Mouse (Mus musculus): ENCODE data around the gene Abce1.
"Not testable (repeated sequence)": the region's sequence is repeated elsewhere in the genome, so short reads cannot be mapped to it uniquely, and the experiment has no call there.

Gene Abce1

DNA sequence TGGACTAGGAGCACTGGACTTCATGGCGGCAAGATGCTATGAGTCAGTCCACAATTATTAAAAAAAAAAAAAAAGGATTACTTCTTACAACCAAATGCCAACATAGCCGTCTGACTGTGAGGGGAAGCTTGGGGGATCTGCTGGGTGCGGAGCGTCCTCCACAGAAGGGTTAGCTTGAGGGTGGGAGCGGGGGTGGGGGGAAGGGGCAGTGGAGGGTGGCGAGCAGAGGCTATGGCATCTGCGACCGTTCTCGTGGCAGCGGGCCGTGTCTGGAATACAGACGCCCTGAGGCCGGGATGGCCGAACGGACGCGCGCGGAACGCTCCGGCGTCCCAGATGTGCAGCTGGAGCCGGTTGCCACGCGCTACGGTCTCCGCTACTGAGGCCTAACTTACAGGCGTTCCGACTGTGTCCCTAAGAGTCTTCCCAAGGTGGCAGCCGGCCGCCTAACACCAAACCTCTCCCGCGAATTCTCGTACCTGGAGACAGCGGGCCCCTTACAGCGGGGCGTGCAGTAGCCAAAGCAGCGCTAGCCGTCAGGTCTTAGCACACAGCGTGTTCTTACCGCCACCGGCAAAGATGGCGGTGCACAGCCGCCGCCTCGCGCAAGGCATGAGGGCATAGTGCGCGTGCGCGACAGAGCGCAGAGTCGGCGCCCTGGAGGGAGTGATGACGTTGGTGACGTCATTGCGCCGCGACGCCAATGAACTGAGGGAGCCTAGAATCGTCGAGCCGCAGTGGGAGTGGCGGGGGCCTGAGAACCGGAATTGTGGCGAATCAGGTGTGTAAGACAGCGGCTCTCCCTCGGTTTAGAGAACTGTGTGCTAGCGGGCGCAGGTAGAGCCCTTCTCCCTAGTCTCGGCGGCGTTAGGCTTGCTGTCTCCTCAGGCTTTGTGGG, at the start of gene Abce1, which contains the start of gene Anapc10:
Gene Abce1, minus strand, starts transcription at position 677 of the 898 bp plus-strand sequence.
Gene Anapc10, plus strand, starts transcription at position 757 of the 898 bp plus-strand sequence.
- DNase-seq (ENCODE audit: low spot score) = peak; percentile 93

DNA sequence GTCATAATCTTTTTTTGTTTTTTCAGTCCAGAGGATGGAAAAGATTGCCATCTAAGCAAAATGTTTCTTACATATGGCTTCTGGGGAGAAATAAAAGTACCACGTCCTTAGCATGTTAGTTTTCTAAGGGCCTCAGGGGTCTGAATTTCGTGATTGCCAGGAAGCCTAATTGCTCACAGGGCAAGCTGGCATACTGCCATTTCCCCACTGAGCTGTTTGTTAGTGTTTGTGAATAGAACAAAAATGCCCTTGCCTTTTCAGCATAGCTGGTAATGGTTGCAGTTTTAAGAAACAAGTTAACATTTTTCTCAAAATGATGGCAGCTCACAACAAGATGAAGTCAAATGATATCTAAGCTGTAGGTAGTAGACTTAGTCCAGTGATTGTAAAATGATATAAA, 38.8 kb upstream of the Abce1 start:
- DNase-seq (ENCODE audit: low spot score) = no peak

DNA sequence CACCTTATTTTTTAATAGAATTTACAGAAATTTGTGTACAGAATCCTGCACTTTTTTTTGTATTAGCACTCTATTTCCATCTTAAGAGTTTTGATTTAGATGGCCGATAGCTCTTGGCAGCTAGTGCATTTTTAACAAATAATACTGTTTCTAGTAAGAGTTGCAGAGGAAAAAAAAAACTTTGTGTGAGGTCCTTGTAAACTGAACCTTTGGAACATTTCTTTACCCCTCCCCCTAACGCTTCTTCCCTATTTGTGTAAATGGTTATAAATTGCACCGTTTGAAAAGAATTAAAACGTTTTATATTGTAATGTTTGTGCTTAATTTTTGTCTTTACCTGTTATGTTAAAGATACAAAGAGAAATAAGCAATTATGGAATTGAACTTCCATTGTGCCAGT, 37.1 kb upstream of the Abce1 start:
- DNase-seq (ENCODE audit: low spot score) = no peak

DNA sequence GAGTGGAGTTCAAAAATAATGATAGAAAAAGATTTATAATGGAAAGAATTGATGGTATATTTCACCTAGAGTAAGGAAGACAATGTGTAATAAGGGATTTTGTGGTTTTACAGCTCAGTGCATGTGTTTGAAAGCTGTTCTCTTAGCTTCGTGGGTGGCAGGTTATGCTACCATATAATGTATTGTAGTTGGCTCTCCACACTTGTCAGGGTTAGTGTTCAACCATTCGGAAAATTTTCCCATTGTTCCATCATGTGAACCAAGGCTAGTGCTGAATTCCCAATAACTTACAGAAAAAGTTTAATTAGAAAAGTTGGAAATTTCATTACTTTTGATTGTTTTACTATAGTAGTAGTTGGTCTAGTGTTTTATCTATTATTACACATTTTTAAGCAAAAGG, 36.6 kb upstream of the Abce1 start:
- no peak for DNase-seq (ENCODE audit: low spot score)

GRCm38 (mm10) chr8:79734304-79734703, 22.8 kb upstream of the Abce1 start:
- DNase-seq (ENCODE audit: low spot score) = no peak

DNA sequence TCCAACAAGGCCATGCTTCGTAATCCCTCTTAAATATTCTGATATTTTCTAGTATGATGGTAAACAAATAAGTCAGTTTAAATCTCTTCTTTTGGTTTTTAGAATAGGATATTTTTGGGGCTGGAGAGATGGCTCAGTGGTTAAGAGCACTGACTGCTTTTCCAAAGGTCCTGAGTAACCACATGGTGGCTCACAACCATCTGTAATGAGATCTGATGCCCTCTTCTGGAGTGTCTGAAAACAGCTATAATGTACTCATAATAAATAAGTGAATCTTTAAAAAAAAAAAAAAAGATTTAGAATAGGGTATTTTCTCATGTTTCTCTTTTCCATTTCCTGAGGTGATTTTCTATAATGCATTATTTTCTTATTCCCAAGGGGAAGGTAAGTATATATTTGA, 16.4 kb upstream of the Abce1 start:
- no peak for DNase-seq (ENCODE audit: low spot score)

GRCm38 (mm10) chr8:79724589-79724988, 13.0 kb upstream of the Abce1 start:
- DNase-seq (ENCODE audit: low spot score) = no peak

GRCm38 (mm10) chr8:79723308-79723707, 11.8 kb upstream of the Abce1 start:
- no peak for DNase-seq (ENCODE audit: low spot score)

DNA sequence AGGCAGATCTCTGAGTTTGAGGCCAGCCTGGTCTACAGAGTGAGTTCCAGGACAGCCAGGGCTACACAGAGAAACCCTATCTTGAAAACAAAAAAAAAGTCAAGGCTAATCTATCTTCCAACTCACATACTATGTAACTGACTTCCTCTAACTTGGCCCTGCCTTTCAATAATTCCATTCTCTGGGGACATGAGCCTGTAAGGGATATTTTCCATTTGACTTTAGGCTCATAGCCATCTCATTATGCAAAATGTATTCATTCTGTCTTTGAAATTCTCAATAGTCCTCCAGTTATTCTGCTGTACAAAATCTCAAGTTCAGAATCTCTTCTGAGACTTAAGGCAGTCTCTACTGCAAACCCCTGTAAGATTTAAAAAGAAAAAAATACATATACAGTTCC, 10.0 kb upstream of the Abce1 start:
- no peak for DNase-seq (ENCODE audit: low spot score)

DNA sequence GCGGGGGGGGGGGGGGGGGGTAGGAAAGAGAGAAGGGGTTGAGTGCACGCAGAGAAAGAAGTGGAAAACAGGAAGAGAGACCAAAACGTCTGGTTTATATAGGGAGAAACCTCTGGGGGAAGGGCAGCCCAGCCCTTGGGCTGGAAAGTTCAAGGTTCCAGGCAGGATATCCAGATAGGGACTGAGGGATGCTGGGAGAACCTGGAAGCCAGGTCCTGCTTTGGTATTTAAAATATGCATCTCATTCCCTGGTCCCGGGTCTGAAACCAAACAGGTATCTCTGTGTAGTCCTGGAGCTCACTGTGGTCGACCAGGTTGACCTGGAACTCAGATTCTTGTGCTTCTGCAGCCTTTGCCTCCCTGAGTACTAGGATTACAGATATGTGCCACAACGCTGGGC, 1.1 kb upstream of the Abce1 start:
- no peak for DNase-seq (ENCODE audit: low spot score)

DNA sequence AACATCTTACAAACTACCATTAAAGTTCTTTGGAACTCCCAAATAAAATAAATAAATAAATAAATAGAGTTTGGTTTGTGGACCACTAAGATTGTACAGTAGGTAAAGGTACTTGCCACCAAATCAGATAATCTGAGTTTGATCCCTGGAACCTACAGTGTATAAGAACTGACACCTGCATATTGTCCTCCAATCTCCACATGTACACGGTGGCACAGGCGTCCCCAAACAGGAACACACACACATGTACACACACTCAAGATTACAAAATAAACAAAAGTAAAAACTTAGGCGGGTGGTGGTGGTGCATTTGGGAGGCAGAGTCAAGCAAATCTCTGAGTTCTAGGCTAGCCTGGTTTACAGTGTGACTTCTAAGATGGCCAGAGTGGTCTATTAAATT, 4.9 kb downstream of the Abce1 start:
- no peak for DNase-seq (ENCODE audit: low spot score)

GRCm38 (mm10) chr8:79692531-79692930, 19.0 kb downstream of the Abce1 start:
- DNase-seq (ENCODE audit: low spot score) = peak; percentile 61

GRCm38 (mm10) chr8:79685927-79686326, 25.6 kb downstream of the Abce1 start:
- DNase-seq (ENCODE audit: low spot score) = not testable (repeated sequence)

- DNase-seq (ENCODE audit: low spot score) = no peak
These were observed 30.6 kb downstream of the Abce1 start for GRCm38 (mm10) chr8:79680965-79681364.

DNA sequence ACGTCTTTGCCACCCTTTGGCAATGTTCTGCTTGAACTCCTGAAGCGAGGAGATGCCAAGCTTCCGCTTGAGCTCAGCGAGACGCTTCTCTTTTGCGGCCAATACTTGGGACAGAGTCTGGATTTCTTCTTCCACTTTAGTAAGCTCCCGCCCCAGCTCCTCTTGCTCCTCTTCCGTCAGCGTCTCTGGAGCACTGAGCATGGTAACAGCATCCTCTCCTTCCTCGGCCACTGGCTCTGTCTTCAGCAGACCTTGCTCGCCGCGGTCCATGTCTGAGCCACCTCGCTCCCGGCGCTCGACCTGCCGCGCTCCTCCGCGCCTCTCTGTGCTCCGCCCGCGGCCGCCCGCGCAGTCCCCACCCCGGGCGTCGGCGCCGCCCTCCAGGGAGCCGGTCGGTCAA, 31.0 kb downstream of the Abce1 start:
- DNase-seq (ENCODE audit: low spot score) = no peak

DNA sequence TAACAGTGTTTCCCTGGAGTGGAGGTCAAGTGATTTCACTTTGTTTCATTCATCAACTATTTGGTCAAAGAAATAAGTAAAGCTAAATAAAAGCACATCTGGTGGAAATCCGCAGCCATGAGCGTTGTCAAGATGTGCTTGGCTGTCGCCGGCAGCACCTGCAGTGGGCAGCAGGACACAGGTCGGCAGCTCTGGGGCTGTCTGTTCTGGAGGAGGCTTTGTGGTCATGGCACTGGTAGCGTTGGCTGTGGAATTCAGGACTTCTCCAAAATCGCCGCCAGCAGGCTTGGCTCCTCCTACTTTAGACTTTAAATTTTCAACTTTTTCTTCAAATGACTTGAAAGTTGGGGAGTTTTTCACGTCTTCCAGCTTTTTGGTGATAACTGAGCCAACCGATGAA, 31.5 kb downstream of the Abce1 start:
- DNase-seq (ENCODE audit: low spot score) = not testable (repeated sequence)

DNA sequence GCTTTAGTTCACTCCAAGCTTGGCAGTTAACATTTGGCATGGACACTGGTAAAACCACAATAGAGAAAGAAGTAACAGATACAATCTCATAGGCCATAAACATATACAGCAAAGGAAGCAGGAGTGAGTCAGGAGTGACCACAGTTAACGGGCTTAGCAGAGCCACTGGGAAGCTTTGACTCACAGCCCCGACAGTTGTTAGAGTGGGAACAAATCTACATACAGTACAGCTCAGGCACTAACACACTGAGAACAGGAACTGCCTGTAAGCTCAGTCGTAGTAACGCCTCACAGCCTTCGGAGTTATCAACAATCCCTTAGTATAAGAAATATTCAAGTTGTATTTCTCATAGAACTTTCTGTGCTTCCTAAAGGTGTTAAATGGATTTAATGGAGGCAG, 32.5 kb downstream of the Abce1 start:
- no peak for DNase-seq (ENCODE audit: low spot score)

DNA sequence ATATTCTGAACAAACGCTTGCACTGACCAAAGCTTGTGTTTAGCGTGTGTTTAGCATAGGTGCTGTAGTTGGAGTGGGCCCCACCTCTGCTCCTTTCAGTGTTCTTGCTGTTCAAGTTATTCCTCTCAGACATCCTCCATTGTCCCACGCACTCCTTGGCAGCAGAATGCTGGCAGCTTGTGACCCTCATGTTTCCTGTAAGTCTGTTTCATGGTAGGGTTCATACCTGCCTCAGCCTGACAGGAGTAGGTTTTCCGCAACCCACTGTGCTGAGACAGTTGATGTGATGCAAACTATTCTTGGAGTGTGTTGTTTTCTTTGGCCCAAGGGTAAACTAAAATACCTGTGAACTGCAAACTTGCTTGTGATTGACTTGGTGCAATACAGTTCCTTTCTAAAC, 35.1 kb downstream of the Abce1 start:
- DNase-seq (ENCODE audit: low spot score) = no peak

- not testable (repeated sequence) for DNase-seq (ENCODE audit: low spot score)
These were observed 52.8 kb downstream of the Abce1 start for GRCm38 (mm10) chr8:79658715-79659114.

DNA sequence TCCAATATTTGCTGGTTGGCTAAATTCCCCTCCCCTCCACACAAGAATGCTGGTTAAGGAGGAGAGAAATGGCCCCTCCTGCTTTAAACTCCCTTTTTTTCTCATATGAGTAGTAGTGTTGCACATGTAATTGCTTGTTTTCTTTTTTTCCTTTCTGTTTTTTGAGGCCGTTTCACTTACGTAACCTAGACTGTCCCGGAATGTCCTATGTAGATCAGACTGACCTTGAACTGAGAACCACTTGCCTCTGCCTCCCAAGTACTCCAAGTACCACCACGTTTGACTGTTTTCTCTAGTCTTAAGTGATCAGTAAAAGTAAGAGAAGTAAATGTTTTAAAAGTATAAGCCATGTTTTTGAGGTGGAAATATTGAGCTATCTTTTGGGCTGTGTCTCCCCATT, 57.8 kb downstream of the Abce1 start:
- no peak for DNase-seq (ENCODE audit: low spot score)

DNA sequence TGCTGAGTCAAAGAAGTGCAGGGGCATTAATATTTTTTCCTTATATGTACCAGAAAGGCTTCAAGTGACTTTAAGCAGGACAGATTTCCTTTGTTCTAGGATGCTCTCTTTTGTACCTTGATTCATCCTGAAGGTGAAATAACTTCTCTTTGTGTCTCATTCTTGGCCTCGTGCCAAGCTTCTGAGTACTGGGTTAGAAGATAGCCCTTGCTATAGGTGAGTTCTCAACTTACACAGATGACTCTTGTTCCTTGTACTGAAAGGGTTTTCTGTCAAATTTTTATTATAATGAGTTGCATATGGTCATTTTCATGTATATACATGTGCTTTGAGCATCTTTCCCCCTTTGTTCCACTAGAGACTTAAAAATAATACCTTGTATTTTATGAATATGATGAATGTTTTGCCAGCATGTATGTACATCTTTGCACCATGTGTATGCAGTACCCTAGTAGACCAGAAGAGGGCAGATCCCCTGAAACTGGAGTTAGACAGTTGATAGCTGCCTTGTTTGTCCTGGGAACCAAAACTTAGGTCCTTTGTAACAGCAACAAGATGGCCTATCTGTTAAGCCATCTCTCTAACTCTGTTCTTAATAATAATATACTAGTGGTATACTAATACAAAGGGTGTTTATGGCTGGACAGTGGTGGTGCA, 61.3 kb downstream of the Abce1 start:
- DNase-seq (ENCODE audit: low spot score) = no peak

DNA sequence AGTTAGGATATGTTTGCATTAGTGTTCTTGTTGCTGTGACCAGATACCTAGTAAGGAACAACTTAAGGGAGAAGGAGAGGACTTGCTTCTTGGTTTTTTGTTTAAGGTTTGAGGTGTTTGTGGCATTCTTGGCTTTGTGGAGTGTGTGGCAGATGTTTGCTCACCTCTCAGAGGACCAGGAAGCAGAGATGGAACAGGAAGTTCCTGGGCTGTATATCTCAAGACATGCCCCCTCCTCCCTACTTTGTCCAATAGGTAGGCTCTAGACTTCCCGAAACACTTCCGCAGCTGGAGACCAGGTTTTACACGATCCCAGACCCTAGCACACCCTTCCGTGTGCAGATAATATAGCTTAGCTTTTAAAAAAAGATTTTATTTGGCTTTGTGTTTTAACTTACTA, 62.0 kb downstream of the Abce1 start:
- DNase-seq (ENCODE audit: low spot score) = no peak

DNA sequence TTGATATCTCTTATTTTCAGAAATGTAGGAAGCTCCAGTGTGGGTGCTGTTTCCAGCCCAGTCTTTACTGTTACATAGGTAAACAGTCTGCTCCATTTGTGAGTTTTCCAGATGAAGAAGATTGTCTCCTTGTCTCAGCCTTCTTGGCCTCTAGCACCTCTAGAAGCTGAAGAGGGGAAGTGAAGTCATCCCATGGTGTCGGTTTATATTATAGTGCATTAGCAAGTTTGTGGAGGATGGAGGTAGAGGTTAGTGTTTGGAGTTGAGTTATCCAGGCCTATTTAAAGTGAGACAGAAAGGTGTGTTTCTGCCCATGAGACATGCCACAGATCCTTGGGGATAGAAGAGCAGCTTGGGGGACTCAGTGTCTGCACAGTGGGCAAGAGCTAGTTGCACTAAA, 70.4 kb downstream of the Abce1 start:
- DNase-seq (ENCODE audit: low spot score) = no peak
